Mouse (Mus musculus) bone marrow, adult 2 months (tissue): ENCODE data around the gene Kcnd3.

Experiments
- CTCF ChIP-seq: fragments of 200-500 bp; IDR thresholded peaks from 2 replicates; pipeline ENCODE4 v1.5.1; 2011; ENCODE audit warnings: low read length, control low read depth; ENCODE audit not compliant: control insufficient read depth, insufficient read depth
- POLR2A ChIP-seq: fragments of 200-500 bp; IDR thresholded peaks from 2 replicates; pipeline ENCODE4 v1.6.1; 2011; ENCODE audit warnings: low read depth, mild to moderate bottlenecking, control low read depth, low read length, borderline replicate concordance; ENCODE audit not compliant: control insufficient read depth

GRCm38 (mm10) chr3:105592246-105592645 is 140.1 kb downstream of the Kcnd3 start:
- TF ChIP-seq CTCF (no peak), POLR2A (no peak)
